Mouse (Mus musculus): ENCODE results near the gene Tspan31.
"Not testable (repeated sequence)": the region's sequence is repeated elsewhere in the genome, so short reads cannot be mapped to it uniquely, and the experiment has no call there.

Gene Tspan31

DNA sequence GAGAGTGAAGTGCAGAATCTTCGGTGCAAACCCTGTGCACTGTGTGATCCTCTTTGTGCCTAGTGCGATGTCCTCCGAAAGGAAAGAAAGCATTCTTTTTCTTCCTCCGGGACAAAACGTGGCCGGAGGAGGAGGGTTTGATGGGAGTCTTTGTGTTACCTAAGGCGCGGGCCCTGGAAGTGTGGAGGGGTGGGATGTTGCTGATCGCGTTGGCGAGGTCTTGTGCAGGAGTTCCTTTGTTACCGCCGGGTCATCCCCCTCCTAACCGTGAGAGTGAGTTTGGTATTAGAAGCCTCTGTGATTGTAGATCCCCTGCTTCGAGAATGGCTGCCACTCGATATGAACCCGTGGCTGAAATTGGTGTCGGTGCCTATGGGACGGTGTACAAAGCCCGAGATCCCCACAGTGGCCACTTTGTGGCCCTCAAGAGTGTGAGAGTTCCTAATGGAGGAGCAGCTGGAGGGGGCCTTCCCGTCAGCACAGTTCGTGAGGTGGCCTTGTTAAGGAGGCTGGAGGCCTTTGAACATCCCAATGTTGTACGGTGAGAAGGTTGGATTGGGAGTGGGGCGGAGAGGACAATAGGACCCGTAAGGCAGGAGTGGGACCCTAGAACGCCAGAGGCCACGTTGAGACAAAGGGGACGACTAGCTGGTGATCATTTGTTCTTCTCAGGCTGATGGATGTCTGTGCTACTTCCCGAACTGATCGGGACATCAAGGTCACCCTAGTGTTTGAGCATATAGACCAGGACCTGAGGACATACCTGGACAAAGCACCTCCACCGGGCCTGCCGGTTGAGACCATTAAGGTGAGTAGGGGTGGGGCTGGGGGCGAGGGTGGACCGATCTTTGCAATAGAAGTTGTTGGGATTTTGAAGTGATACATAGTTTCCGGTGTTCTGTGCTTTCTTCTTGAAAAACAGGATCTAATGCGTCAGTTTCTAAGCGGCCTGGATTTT lies 5.9 kb downstream of the Tspan31 start:
- no peak for DNase-seq (ENCODE audit: low spot score)

DNA sequence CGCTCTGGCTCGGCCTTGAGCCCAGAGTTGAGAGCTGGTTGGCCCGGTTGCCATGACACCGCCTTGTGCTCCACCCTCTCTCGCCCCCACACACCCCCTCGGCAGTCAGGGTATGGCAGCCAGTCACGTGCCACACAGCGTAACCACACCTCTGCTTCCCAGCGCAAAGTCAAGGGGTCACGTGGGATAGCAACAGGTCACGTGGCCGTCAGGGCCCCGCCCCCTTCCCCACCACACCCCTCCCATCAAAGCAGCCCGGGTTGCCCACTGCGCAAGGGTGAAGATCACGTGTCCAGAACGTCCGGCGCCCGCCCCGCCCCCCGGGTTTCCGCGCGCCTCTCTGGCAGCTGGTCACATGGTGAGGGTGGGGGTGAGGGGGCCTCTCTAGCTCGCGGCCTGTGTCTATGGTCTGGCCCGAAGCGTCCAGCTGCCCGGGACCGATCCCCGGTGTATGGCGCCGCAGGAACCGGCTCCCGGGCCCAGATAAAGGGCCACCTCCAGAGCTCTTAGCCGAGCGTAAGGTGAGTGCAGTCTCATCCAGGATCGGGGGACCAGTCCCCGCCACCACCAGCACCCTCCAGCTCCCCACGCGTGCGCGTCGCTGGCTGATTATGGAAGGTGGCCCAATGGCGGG lies 6.7 kb downstream of the Tspan31 start, which contains the start of gene Cdk4:
TSS of gene Cdk4 (plus strand) at position 296 of the 634 bp plus-strand sequence.
- DNase-seq (ENCODE audit: low spot score), result peak; percentile 98

DNA sequence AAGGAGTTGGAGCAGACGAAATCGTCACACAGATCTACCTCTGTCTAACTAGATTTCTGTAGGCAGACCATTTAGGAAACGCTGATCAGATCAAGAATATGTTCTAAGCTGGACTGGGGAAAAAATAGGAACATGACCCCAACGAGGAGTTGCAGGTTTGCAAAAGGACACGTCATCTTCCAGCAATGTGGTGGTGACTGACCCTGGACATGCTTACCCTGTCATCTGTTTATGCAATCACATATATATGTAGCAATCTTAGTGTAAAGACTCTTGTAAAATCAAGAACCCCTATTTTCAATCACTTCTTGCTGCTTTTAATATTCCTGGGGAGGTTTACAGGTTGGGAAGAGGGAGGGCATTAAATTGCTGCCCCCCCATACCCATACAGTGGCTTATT lies 7.6 kb downstream of the Tspan31 start:
- no peak for DNase-seq (ENCODE audit: low spot score)

- not testable (repeated sequence) for DNase-seq (ENCODE audit: low spot score)
Measured at GRCm38 (mm10) chr10:127062101-127062500, 8.0 kb downstream of the Tspan31 start.

GRCm38 (mm10) chr10:127061513-127061912 lies 8.6 kb downstream of the Tspan31 start:
- no peak for DNase-seq (ENCODE audit: low spot score)

GRCm38 (mm10) chr10:127061085-127061484 lies 9.0 kb downstream of the Tspan31 start:
- no peak for DNase-seq (ENCODE audit: low spot score)

DNA sequence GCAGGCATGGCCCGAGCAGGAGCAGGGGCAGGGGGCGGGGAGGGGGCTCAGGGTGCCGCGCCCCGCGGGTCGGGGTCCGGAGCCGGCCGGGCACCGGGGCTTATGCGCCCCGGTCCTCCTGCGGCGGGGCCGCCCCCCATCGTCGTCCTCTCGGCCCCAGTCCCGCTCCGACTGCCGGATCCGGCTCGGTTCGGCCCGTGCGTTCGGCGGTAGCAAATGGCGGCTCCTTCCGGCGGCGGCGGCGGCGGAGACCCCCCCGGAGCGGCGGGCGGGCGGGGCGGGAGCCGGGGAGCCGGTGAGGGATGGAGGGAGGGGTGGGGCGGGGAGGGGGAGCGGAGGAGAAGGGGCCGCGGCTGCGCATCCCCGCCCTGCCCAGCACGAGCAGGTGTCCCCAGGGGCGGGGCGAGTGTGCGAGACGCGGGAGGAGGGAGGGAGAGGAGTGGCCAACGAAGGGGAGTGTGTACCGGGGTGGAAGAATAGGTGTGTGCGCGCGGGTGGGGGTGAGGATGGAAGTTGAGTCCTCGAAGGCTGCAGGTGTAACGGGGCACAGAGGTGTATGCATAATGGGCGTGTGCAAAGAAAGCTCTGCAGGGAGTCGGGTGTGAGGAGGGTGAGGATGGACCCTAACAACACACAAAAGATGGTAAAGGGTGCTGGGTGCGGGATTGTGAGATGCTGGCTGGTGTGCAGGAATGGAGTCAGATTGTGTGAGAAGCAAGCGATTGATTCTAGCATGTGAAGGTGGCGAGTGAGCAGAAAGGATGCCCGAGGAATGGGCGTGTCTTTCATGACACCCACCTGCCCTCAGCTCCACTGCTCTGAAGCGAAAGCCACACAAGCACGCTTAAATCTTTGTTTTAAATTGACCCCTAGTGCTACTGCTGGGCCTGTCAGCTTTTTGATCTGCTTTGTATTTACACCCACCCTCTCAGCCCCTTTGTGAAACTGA lies 9.8 kb downstream of the Tspan31 start, which contains the start of gene March9:
TSS of gene March9 (minus strand) at position 217 of the 949 bp plus-strand sequence.
- peak; percentile 54 for DNase-seq (ENCODE audit: low spot score)

- no peak for DNase-seq (ENCODE audit: low spot score)
Measured at GRCm38 (mm10) chr10:127059174-127059967, 10.7 kb downstream of the Tspan31 start.

DNA sequence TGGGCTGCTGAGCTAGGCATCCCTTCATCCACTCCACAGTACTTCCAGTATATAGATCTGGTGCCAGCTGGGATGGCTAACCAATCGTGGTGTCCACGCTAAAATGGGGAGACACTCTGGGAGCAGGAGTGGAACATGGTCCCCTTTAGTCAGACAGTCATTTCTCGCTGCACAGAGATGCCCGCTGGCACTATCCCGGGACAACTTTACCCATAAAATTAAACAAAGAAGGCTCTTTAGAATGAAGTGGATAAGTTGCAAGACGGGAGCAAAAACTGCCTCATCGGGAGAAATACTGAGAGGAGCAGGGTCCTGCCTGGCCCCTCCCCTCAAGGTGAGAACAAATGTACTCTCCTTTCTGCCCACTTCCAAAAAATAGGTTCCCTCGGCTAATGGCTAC lies 11.4 kb downstream of the Tspan31 start:
- no peak for DNase-seq (ENCODE audit: low spot score)

DNA sequence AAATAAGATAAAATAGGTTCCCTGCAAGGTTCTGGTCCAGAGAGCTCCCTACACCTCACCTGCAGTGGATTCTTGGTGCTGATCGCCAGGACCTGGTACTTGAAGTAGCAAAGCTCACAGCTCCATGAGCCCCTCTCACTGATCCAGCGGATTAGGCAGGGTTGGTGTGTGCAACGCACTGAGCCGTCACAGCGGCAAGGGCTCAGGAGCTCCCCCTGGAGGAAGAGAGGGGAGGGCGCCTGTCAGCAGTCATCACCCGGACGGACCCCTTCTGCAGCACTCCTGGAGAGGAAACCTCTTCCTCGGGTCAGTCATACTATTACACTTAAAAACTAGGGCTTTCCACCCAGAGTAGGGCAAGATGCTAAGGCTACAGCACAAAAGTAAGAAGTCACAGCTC lies 11.9 kb downstream of the Tspan31 start:
- DNase-seq (ENCODE audit: low spot score), result peak; percentile 79

DNA sequence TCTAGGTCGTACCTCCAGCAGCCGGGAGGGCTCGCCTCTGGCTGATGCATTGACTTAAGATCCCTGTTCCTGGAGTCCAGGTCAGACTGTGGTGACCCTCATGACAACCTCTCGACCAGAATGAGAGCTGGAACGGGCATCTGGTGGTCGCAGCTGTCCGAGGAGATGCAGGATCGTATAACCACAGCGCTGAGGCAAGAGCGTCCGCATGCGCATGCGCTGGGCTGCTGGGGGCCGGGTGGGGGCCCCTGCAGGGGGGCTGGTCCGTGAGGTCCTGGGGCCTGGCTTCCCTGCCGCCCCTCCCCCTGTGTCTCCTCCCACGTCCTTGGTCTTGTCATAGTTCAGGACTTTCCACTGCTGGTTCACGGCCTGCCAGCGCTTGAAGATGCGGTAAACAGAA lies 13.6 kb downstream of the Tspan31 start:
- no peak for DNase-seq (ENCODE audit: low spot score)

- no peak for DNase-seq (ENCODE audit: low spot score)
Measured at GRCm38 (mm10) chr10:127055406-127055805, 14.7 kb downstream of the Tspan31 start.

- no peak for DNase-seq (ENCODE audit: low spot score)
Measured at GRCm38 (mm10) chr10:127054646-127055045, 15.4 kb downstream of the Tspan31 start.

DNA sequence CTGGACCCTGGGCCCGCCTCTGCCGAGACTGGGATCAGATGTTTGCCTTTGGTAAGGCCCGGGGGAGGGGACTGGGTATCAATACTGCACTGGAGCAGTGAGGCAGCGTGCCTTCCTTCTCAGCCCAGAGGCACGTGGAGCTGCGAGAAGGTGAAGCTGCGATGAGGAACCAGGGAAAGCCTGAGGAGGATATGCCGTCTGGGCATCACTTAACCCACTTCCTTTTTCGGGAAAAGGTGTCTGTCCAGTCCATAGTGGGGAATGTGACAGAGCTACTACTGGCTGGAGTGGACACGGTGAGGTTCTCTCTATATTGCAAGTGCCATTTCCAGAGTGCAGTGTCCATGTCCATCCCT lies 20.0 kb downstream of the Tspan31 start:
- DNase-seq (ENCODE audit: low spot score), result no peak

DNA sequence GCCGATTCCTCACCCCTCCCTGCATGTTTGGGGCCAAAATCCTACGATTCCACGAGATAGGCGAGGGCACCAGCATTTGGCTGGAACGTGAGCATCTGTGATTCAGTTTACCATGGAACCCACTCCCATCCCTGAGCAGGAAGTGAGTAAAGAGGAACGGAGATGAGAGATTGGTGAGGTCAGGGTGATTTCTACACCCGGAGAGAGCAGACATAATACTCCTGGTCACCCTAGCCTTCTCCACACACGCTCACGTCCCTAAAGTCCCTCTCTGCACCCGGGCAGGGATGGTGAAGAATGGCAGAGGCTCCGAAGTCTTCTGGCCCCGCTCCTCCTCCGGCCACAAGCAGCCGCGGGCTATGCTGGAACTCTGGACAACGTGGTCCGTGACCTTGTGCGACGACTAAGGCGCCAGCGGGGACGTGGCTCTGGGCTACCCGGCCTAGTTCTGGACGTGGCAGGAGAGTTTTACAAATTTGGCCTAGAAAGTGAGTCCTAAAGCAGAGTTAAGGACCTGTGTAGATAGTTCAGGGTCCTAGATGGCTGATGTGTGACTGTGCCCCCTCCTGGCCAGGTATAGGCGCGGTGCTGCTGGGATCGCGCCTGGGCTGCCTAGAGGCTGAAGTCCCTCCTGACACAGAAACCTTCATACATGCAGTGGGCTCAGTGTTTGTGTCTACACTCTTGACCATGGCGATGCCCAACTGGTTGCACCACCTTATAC lies 20.5 kb downstream of the Tspan31 start:
- DNase-seq (ENCODE audit: low spot score), result no peak

DNA sequence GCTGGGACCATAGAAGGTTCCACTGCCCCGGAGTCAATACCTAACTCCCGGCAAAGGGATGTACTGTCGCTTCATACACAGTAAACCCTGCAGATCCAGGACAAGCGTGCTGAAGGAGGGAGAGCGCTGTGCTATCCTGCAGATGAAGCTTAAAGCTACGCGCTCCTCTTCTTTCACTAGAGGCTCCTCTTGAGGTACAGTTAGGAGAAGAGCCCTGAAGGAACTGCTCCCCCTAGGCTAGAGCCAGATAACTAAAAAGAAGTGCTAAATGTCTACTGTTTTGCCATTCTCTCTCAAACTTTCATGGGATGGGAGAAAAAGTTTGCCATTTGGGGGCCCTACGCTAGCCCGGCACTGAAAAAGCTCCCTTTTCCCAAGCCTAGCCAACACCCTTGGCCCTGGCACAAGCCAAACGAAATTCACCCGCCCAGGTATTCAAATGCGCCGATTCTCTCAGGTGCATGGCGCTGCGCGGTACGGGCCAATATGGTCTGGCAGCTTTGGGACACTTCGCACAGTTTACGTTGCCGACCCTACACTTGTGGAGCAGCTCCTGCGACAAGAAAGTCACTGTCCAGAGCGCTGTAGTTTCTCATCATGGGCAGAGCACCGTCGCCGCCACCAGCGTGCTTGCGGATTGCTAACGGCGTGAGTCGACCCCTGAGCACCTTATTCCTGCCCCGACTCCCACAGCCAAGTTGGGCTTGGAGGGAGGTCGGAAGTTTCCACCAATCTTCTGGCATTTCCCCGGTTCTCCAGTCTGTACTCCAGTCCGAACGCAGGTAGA lies 21.3 kb downstream of the Tspan31 start:
- no peak for DNase-seq (ENCODE audit: low spot score)

- DNase-seq (ENCODE audit: low spot score), result no peak
Measured at GRCm38 (mm10) chr10:127047954-127048353, 22.1 kb downstream of the Tspan31 start, which contains the start of gene Cyp27b1. Gene Cyp27b1, plus strand, starts transcription at chr10:127048250.

DNA sequence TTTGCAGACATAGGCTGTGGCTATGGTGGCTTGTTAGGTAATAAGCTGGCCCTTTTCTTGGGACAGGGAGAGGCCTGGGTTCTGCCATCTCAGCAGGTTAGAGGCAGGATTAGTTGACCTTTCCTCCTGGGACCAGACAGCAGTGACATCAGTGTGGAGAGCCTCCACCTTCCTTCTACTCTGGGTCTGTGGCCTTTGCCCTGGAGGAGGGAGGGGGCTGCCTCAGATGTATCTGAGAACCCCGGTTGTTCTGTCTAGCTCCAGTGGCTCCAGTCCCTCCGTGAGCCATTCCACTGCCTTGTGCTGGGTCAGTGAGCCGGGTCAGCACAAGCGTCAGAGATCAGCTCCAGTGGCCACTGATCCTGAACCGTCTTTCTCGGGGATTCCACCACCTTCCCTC lies 26.9 kb downstream of the Tspan31 start:
- no peak for DNase-seq (ENCODE audit: low spot score)

GRCm38 (mm10) chr10:127042468-127043115 lies 27.5 kb downstream of the Tspan31 start:
- no peak for DNase-seq (ENCODE audit: low spot score)

Data from urinary bladder, postnatal 25 days (tissue).